Mouse (Mus musculus): ENCODE measurements around the gene Pex6. TPM values are rescaled to one million over a fixed set of nuclear protein-coding genes. Genes with fewer than 3 reads are reported as not detected.

Pex6 gene
- polyA plus RNA-seq, 1 experiment from 2014 or later = 28.2 TPM

GRCm38 (mm10) chr17:46703971-46704886 lies 7.0 kb upstream of the Pex6 start:
- Histone ChIP-seq H3K27me3 (replicated peaks) (no peaks in the 10 kb centered on the region), H3K36me3 (replicated peaks) (peaks cover 5% of the 10 kb centered on the region; the same call in 1 of the 2 replicates), H3K4me1 (peaks cover 42% of the 10 kb centered on the region), H3K4me3 (peak overlapping the region; percentile 79), H3K9ac (peak overlapping the region; percentile 98), H3K9me3 (no peaks in the 10 kb centered on the region), H3K4me2 (peak overlapping the region; percentile 71), H3K27ac (peak overlapping the region; percentile 93)
- WGBS = 5% methylated on average over 40 of the region's 41 CpGs
- peak; percentile 76 for ATAC-seq (replicated peaks)

GRCm38 (mm10) chr17:46704887-46705835 lies 6.1 kb upstream of the Pex6 start, which contains the start of gene Ppp2r5d:
Ppp2r5d (minus strand) TSS chr17:46705111.
- H3K9me3 ChIP-seq = no peaks in the 10 kb centered on the region
- peaks cover 42% of the 10 kb centered on the region for H3K4me1 ChIP-seq
- peak within 1 kb of the TSS; percentile 93 for H3K27ac ChIP-seq
- H3K4me2 ChIP-seq = peak within 1 kb of the TSS; percentile 87
- peak within 1 kb of the TSS; percentile 98 for H3K9ac ChIP-seq
- peak; percentile 96 for ATAC-seq (replicated peaks)
- peak within 1 kb of the TSS; percentile 79 for H3K4me3 ChIP-seq
- H3K27me3 ChIP-seq (replicated peaks) = no peaks in the 10 kb centered on the region
- H3K36me3 ChIP-seq (replicated peaks) = no peaks in the 10 kb centered on the region
- WGBS = under 1% methylated on average over 48 of the region's 48 CpGs

GRCm38 (mm10) chr17:46706375-46707089 lies 4.7 kb upstream of the Pex6 start:
- peaks cover 34% of the 10 kb centered on the region for H3K4me1 ChIP-seq
- no peak overlapping the region for H3K27ac ChIP-seq
- no peak overlapping the region for H3K4me3 ChIP-seq
- no peaks in the 10 kb centered on the region for H3K9me3 ChIP-seq
- H3K27me3 ChIP-seq (replicated peaks) = no peaks in the 10 kb centered on the region
- WGBS = 93% methylated on average over 14 of the region's 14 CpGs
- no peak overlapping the region for H3K4me2 ChIP-seq
- no peaks in the 10 kb centered on the region for H3K36me3 ChIP-seq (replicated peaks)
- ATAC-seq (replicated peaks) = no peak
- H3K9ac ChIP-seq = no peak overlapping the region

GRCm38 (mm10) chr17:46711612-46712271 lies 479 bp downstream of the Pex6 start:
- Histone ChIP-seq H3K27me3 (replicated peaks) (no peaks in the 10 kb centered on the region), H3K27ac (peak overlapping the region; percentile 87), H3K36me3 (replicated peaks) (peaks cover 14% of the 10 kb centered on the region), H3K4me2 (peak overlapping the region; percentile 92), H3K9me3 (no peaks in the 10 kb centered on the region), H3K9ac (peak overlapping the region; percentile 93), H3K4me1 (peaks cover 16% of the 10 kb centered on the region), H3K4me3 (peak overlapping the region; percentile 91)
- WGBS = under 1% methylated on average over 72 of the region's 76 CpGs
- peak; percentile 62 for ATAC-seq (replicated peaks)

- H3K4me3 ChIP-seq = peak overlapping the region; percentile 91
- H3K4me2 ChIP-seq = peak overlapping the region; percentile 92
- ATAC-seq (replicated peaks) = no peak
- H3K27me3 ChIP-seq (replicated peaks) = no peaks in the 10 kb centered on the region
- no peak overlapping the region for H3K27ac ChIP-seq
- peak overlapping the region; percentile 93; the same call in 1 of the 2 replicates for H3K9ac ChIP-seq
- H3K9me3 ChIP-seq = no peaks in the 10 kb centered on the region
- peaks cover 14% of the 10 kb centered on the region for H3K36me3 ChIP-seq (replicated peaks)
- 78% methylated on average over 7 of the region's 7 CpGs for WGBS
- H3K4me1 ChIP-seq = peaks cover 16% of the 10 kb centered on the region
Measured at GRCm38 (mm10) chr17:46712442-46712841, 1.2 kb downstream of the Pex6 start.

- Histone ChIP-seq H3K4me1 (peaks cover 16% of the 10 kb centered on the region), H3K4me3 (no peak overlapping the region), H3K9me3 (no peaks in the 10 kb centered on the region), H3K4me2 (no peak overlapping the region), H3K9ac (no peak overlapping the region), H3K27ac (no peak overlapping the region), H3K27me3 (replicated peaks) (no peaks in the 10 kb centered on the region), H3K36me3 (replicated peaks) (peaks cover 14% of the 10 kb centered on the region)
- WGBS = 90% methylated on average over 9 of the region's 9 CpGs
- no peak for ATAC-seq (replicated peaks)
Measured at GRCm38 (mm10) chr17:46713849-46714248, 2.6 kb downstream of the Pex6 start.

- 97% methylated on average over 11 of the region's 11 CpGs for WGBS
- H3K4me1 ChIP-seq = peaks cover 16% of the 10 kb centered on the region
- ATAC-seq (replicated peaks) = no peak
Measured at GRCm38 (mm10) chr17:46714756-46715481, 3.7 kb downstream of the Pex6 start.

DNA sequence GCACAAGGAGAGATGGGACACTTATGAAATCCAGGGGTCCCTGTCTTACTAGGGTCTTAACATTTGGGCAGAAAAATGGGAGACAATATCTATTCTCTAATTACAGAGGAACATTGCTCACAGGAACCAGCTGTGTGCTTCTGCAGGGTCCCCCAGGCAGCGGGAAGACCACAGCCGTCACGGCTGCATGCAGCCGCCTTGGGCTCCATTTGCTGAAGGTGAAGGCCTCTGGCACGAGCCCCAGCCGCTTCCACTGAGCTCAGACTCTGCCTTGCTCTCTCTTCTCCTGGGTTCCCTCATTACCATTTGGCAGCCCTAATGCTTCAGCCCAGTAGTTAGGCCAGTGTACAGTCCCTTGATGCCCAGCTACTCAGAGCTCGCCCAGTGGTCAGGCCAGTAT lies 9.8 kb downstream of the Pex6 start:
- 89% methylated on average over 7 of the region's 7 CpGs for WGBS
- Histone ChIP-seq H3K9ac (no peak overlapping the region), H3K4me1 (no peaks in the 10 kb centered on the region), H3K27me3 (replicated peaks) (no peaks in the 10 kb centered on the region), H3K4me2 (no peak overlapping the region), H3K4me3 (no peak overlapping the region), H3K9me3 (no peaks in the 10 kb centered on the region), H3K36me3 (replicated peaks) (peaks cover 14% of the 10 kb centered on the region; the same call in 1 of the 2 replicates), H3K27ac (no peak overlapping the region)
- no peak for ATAC-seq (replicated peaks)

More at GRCm38 (mm10) chr17:46714756-46715481, 3.7 kb downstream of the Pex6 start:
- no peak overlapping the region for H3K4me2 ChIP-seq
- H3K27me3 ChIP-seq (replicated peaks) = no peaks in the 10 kb centered on the region
- H3K27ac ChIP-seq = no peak overlapping the region
- H3K36me3 ChIP-seq (replicated peaks) = peaks cover 14% of the 10 kb centered on the region
- no peak overlapping the region for H3K4me3 ChIP-seq
- no peaks in the 10 kb centered on the region for H3K9me3 ChIP-seq
- H3K9ac ChIP-seq = no peak overlapping the region

GRCm38 (mm10) chr17:46724477-46725084 lies 13.3 kb downstream of the Pex6 start:
- Histone ChIP-seq H3K9me3 (no peaks in the 10 kb centered on the region), H3K4me3 (no peak overlapping the region), H3K36me3 (replicated peaks) (peaks cover 14% of the 10 kb centered on the region; the same call in 1 of the 2 replicates), H3K27ac (no peak overlapping the region), H3K4me2 (no peak overlapping the region), H3K27me3 (replicated peaks) (peaks cover 7% of the 10 kb centered on the region), H3K9ac (no peak overlapping the region), H3K4me1 (no peaks in the 10 kb centered on the region)
- no peak for ATAC-seq (replicated peaks)
- 81% methylated on average over 20 of the region's 20 CpGs for WGBS

DNA sequence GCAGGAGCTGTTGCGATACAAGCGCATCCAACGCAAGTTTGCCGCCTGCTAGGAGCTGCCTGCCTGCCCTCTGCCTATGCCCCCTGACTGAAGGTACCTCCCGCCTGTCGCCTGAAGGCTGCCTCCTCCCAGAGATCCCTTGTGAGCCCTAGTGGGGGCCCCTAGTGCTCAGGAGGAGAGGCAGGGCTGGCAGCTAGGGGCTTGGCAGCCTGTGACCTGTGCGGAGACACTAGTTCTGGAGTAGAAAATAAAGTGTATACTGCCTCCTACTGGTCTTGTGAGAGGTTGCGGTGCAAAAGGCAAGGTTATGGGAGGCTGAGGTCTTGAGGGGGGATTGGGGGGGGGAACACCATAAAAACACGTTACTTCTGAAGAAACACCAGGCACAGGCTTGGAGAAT lies 14.0 kb downstream of the Pex6 start:
- ATAC-seq (replicated peaks) = no peak

More for the DNA sequence above, 14.0 kb downstream of the Pex6 start:
- no peak overlapping the region for H3K9ac ChIP-seq
- H3K4me2 ChIP-seq = no peak overlapping the region
- H3K36me3 ChIP-seq (replicated peaks) = peaks cover 14% of the 10 kb centered on the region; the same call in 1 of the 2 replicates
- no peaks in the 10 kb centered on the region for H3K4me1 ChIP-seq
- no peaks in the 10 kb centered on the region for H3K9me3 ChIP-seq
- no peak overlapping the region for H3K4me3 ChIP-seq
- WGBS = 45% methylated on average over 9 of the region's 9 CpGs
- H3K27ac ChIP-seq = no peak overlapping the region
- H3K27me3 ChIP-seq (replicated peaks) = peaks cover 7% of the 10 kb centered on the region
